Mouse (Mus musculus) lung, postnatal 0 days (tissue): ENCODE results near the gene Sptlc2. TPM values are rescaled to one million over a fixed set of nuclear protein-coding genes. Genes with fewer than 3 reads are reported as not detected.

Source experiments
- ATAC-seq: fragments of 200-750 bp; cut with Nextera tagmentation; 2 replicates; pipeline ENCODE4 v1.8.0; 2017; ENCODE audit warnings: moderate library complexity
- DNase-seq: peaks from one replicate; pipeline ENCODE4 v3.0.0-alpha.2; 2016; ENCODE audit warnings: low spot score
- H3K27ac ChIP-seq: fragments of 300-500 bp; sonication (generic); 2 replicates; pipeline ENCODE4 v1.5.1; 2014; ENCODE audit warnings: antibody characterized with exemption, mild to moderate bottlenecking, low read length, mixed read lengths
- H3K27me3 ChIP-seq: fragments of 300-500 bp; sonication (generic); replicated peaks from 2 replicates; pipeline ENCODE4 v1.6.1; 2014; ENCODE audit warnings: low read length, mixed read lengths; ENCODE audit not compliant: insufficient read depth
- H3K36me3 ChIP-seq: fragments of 300-500 bp; sonication (generic); 2 replicates; pipeline ENCODE4 v1.6.1; 2014; ENCODE audit warnings: low read length, mixed read lengths; ENCODE audit not compliant: insufficient read depth
- H3K4me1 ChIP-seq: fragments of 300-500 bp; sonication (generic); 2 replicates; pipeline ENCODE4 v1.6.1; 2014; ENCODE audit warnings: antibody characterized with exemption, low read depth, low read length, mixed read lengths; ENCODE audit not compliant: insufficient read depth
- H3K4me2 ChIP-seq: fragments of 300-500 bp; sonication (generic); replicated peaks from 2 replicates; pipeline ENCODE4 v1.6.1; 2014; ENCODE audit warnings: low read depth, mild to moderate bottlenecking, low read length, moderate library complexity, mixed read lengths
- H3K4me3 ChIP-seq: fragments of 300-500 bp; sonication (generic); 2 replicates; pipeline ENCODE4 v1.5.1; 2014; ENCODE audit warnings: low read depth, low read length
- H3K9ac ChIP-seq: fragments of 300-500 bp; sonication (generic); replicated peaks from 2 replicates; pipeline ENCODE4 v1.6.1; 2014; ENCODE audit warnings: low read depth, mild to moderate bottlenecking
- H3K9me3 ChIP-seq: fragments of 300-500 bp; sonication (generic); 2 replicates; pipeline ENCODE4 v1.6.1; 2016; ENCODE audit warnings: low read length, mixed read lengths
- CTCF ChIP-seq: IDR thresholded peaks from 2 replicates; pipeline ENCODE4 v1.5.1; 2016; ENCODE audit warnings: antibody characterized with exemption, mild to moderate bottlenecking
- EP300 ChIP-seq: IDR thresholded peaks from 2 replicates; pipeline ENCODE4 v1.6.1; 2016; ENCODE audit warnings: antibody characterized with exemption, mild to moderate bottlenecking, control low read depth
- WGBS: fragments of 180-500 bp; shearing (Covaris S2); extraction: QIAGEN DNeasy Blood & Tissue Kit; methylation state at CpG from one replicate; pipeline ENCODE4 v1.1.7; 2014; 5-methylcytosine and 5-hydroxymethylcytosine counted together
- polyA plus RNA-seq: library from polyadenylated mRNA; unstranded; fragments of >200 nt; fragmentation: Nextera tagmentation; extraction: Ambion mirVana; gene quantifications from 2 replicates; pipeline ENCODE4 v1.2.1, GENCODE M21; 2015

The Sptlc2 gene
- polyA plus RNA-seq = 194 and 216 TPM in 2 replicates

DNA sequence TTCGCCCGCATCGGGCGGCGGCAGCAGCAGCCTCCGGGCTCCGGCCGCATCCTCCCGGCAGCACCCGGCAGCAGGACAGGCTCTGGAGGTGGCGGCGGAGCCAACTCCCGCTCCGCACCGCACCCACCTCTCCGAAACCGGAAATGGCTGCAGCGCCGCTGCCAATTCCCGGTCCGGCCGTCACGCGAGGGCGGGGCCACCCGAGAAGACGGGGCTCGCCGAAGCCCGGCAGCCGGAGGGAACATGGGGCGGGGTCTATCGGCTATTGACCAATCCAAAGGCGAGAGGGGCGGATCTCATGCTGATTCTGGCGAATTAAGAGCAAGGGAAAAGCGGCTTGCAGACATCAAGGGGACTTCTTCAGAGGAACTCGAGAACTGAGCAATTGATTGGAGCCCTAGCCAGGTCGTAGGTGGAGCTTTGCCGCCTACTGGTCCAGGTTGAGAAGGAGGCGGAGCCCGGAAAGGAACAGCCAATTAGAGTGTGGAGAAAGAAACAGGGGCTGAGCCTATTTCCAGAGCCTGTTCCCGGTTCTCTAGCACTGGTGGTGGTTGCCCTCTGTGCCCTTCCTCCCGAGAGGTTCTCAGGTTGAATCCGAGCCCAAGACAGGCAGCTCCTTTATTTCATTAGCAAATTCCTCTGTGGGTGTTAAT lies at the start of gene Sptlc2:
Gene Sptlc2 (minus strand): TSS at position 234 of the 653 bp plus-strand sequence.
- Histone ChIP-seq H3K27me3 (no peaks in the 10 kb centered on the region), H3K36me3 (no peaks in the 10 kb centered on the region), H3K4me1 (0 out of 2 replicates have a peak, but pooled peaks cover 6% of the 10 kb centered on the region), H3K27ac (peak within 1 kb of the TSS; percentile 95), H3K4me2 (peak within 1 kb of the TSS; percentile 80), H3K4me3 (peak within 1 kb of the TSS; percentile 97), H3K9ac (peak within 1 kb of the TSS; percentile 96), H3K9me3 (no peaks in the 10 kb centered on the region)
- DNase-seq (peak; percentile 100), ATAC-seq (peak; percentile 97)
- under 1% methylated on average over 44 of the region's 45 CpGs for WGBS
- TF ChIP-seq CTCF (no peak), EP300 (0 out of 2 replicates have a peak, but pooled peaks have one; percentile 50)

DNA sequence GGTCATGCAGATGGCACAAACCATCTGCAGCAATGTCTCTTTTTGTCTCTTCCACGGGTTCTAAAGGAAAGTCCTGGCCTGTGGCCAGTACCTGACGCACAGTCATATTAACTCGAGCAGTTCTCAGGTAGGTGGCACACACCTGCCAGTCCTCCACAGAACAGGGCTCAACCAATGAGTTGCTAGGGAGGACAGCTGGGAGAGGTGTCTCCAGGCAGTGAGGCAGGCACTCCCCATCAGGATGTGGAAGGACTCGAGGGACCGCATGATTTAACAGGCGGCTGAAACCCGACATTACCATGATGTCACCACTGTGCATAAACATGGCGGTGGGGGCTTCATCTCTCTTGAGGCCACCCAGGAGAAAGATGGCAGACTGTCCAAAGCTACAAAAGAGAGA lies 40.7 kb upstream of the Sptlc2 start:
- H3K4me2 ChIP-seq = no peak overlapping the region
- ATAC-seq (no peak), DNase-seq (no peak)
- no peaks in the 10 kb centered on the region for H3K27me3 ChIP-seq
- peaks cover 57% of the 10 kb centered on the region; the same call in 1 of the 2 replicates for H3K36me3 ChIP-seq
- H3K27ac ChIP-seq = no peak overlapping the region
- TF ChIP-seq EP300 (no peak), CTCF (no peak)
- no peaks in the 10 kb centered on the region for H3K4me1 ChIP-seq
- no peak overlapping the region for H3K4me3 ChIP-seq
- H3K9ac ChIP-seq = no peak overlapping the region
- H3K9me3 ChIP-seq = no peaks in the 10 kb centered on the region
- 78% methylated on average over 8 of the region's 8 CpGs for WGBS

DNA sequence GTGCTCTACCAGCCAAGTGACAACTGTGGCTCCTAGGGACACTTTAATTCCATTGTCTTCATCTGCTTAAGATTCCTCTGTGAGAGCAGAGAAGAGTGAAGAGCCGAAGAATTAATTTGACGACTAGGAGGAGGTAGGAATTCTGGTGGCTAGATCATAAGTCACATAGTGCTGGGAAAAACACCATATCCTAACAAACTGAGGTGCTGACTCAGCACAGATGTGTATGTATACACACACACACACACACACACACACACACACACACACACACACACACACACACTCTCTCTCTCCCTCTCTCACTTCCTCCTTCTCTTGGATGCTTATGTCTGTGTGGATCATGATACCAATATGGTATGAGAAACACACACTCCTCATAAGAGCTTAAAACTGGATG lies 40.1 kb upstream of the Sptlc2 start:
- H3K36me3 ChIP-seq = peaks cover 51% of the 10 kb centered on the region; the same call in 1 of the 2 replicates
- no peak overlapping the region for H3K9ac ChIP-seq
- WGBS = 78% methylated on average over 2 of the region's 2 CpGs
- no peak overlapping the region for H3K27ac ChIP-seq
- no peak overlapping the region for H3K4me2 ChIP-seq
- DNase-seq (no peak), ATAC-seq (no peak)
- H3K4me3 ChIP-seq = no peak overlapping the region
- H3K27me3 ChIP-seq = no peaks in the 10 kb centered on the region
- no peaks in the 10 kb centered on the region for H3K9me3 ChIP-seq
- H3K4me1 ChIP-seq = no peaks in the 10 kb centered on the region
- TF ChIP-seq CTCF (no peak), EP300 (no peak)

DNA sequence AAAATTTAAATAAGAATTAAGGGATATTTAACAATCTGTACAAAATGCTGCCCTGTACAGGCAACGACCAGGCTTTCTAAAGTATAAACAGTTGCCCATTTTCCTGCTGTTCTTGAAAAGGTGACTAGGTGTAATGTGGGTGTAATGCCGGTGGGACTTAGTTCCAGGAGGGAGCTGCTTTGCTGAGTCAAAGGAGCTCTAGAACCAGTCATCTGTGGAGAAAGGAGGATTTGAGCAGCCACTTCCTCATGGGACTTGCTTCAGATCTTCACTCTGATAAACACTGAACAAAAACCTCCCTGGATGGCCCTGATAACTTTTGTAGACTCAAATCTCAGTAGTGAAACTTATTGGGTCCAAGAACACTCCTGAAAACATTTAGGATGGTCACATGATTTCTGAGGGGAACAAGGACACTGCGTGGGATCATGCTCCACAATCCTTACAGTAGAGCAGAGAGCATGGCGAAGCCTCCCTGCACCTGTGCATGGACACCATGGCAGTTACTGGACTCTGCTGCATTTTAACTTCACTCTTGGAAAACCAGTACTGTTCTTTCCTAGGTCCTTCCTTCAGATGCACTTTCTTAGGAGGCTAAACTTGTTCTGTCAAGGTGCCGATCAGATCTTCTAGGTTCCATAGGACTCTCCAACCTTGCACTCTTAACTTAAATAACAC lies 38.3 kb upstream of the Sptlc2 start:
- Histone ChIP-seq H3K27ac (no peak overlapping the region), H3K4me2 (no peak overlapping the region), H3K4me1 (no peaks in the 10 kb centered on the region), H3K36me3 (peaks cover 34% of the 10 kb centered on the region; the same call in 1 of the 2 replicates), H3K27me3 (no peaks in the 10 kb centered on the region), H3K4me3 (no peak overlapping the region), H3K9ac (no peak overlapping the region), H3K9me3 (no peaks in the 10 kb centered on the region)
- TF ChIP-seq CTCF (no peak), EP300 (no peak)
- 88% methylated on average over 5 of the region's 5 CpGs for WGBS
- DNase-seq = no peak
- ATAC-seq = no peak

DNA sequence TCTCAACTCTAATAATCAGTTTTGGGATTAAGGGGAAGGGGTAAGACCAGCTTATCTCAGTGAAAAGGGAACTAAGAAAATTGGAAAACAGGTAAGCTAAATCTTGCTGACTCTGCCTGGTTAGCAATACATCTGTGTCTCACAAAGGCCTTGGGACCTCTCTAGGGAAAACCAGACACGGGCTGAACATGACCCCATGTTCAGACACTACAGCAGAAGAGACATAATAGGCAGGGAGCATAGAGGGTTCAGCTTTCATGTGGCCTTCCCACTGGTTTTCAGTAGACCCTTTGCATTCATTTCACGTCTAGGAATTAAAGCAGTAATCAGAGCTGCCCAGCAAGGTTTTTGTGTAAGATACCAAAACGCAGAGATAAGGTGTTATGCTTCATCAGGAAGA lies 36.4 kb upstream of the Sptlc2 start:
- Histone ChIP-seq H3K36me3 (peaks cover 18% of the 10 kb centered on the region; the same call in 1 of the 2 replicates), H3K27me3 (no peaks in the 10 kb centered on the region), H3K27ac (no peak overlapping the region), H3K4me3 (no peak overlapping the region), H3K9me3 (no peaks in the 10 kb centered on the region), H3K9ac (no peak overlapping the region), H3K4me2 (no peak overlapping the region), H3K4me1 (no peaks in the 10 kb centered on the region)
- WGBS = 36% methylated on average over 3 of the region's 3 CpGs
- DNase-seq (no peak), ATAC-seq (no peak)
- TF ChIP-seq EP300 (no peak), CTCF (no peak)

GRCm38 (mm10) chr12:87423700-87424099 lies 35.5 kb upstream of the Sptlc2 start:
- 33% methylated on average over 1 of the region's 1 CpGs for WGBS
- H3K9ac ChIP-seq = no peak overlapping the region
- H3K27me3 ChIP-seq = no peaks in the 10 kb centered on the region
- H3K4me1 ChIP-seq = no peaks in the 10 kb centered on the region
- DNase-seq (no peak), ATAC-seq (no peak)
- H3K9me3 ChIP-seq = no peaks in the 10 kb centered on the region
- H3K4me2 ChIP-seq = no peak overlapping the region
- no peak overlapping the region for H3K27ac ChIP-seq
- H3K4me3 ChIP-seq = no peak overlapping the region
- peaks cover 9% of the 10 kb centered on the region; the same call in 1 of the 2 replicates for H3K36me3 ChIP-seq
- no peak for TF ChIP-seq CTCF
- TF ChIP-seq EP300 = no peak
